Mouse (Mus musculus) limb, embryonic 14.5 days (tissue): ENCODE measurements around the gene Atxn7l3. TPM values are rescaled to one million over a fixed set of nuclear protein-coding genes. Genes with fewer than 3 reads are reported as not detected.

ENCODE experiments used
- ATAC-seq: fragments of 200-750 bp; cut with Nextera tagmentation; 2 replicates; pipeline ENCODE4 v1.8.0; 2017; ENCODE audit warnings: low read depth, moderate number of reproducible peaks, moderate TSS enrichment; ENCODE audit not compliant: low FRiP score
- DNase-seq: peaks from one replicate; pipeline ENCODE4 v3.0.0-alpha.2; 2015; ENCODE audit warnings: low spot score
- H3K27ac ChIP-seq: fragments of 300-500 bp; sonication (generic); replicated peaks from 2 replicates; pipeline ENCODE4 v1.5.1; 2014; ENCODE audit warnings: low read depth, mild to moderate bottlenecking, low read length, moderate library complexity, mixed read lengths
- H3K27me3 ChIP-seq: fragments of 300-500 bp; sonication (generic); 2 replicates; pipeline ENCODE4 v1.6.1; 2014; ENCODE audit warnings: low read length, mixed read lengths; ENCODE audit not compliant: control insufficient read depth, insufficient read depth
- H3K36me3 ChIP-seq: fragments of 300-500 bp; sonication (generic); 2 replicates; pipeline ENCODE4 v1.6.1; 2014; ENCODE audit warnings: mild to moderate bottlenecking, low read length, moderate library complexity, mixed read lengths; ENCODE audit not compliant: control insufficient read depth, insufficient read depth
- H3K4me1 ChIP-seq: fragments of 300-500 bp; sonication (generic); 2 replicates; pipeline ENCODE4 v1.6.1; 2014; ENCODE audit warnings: antibody characterized with exemption, low read length, mixed read lengths; ENCODE audit not compliant: control insufficient read depth, insufficient read depth
- H3K4me2 ChIP-seq: fragments of 300-500 bp; sonication (generic); replicated peaks from 2 replicates; pipeline ENCODE4 v1.6.1; 2014; ENCODE audit warnings: low read depth, mild to moderate bottlenecking, low read length, moderate library complexity; ENCODE audit not compliant: severe bottlenecking
- H3K4me3 ChIP-seq: fragments of 300-500 bp; sonication (generic); replicated peaks from 2 replicates; pipeline ENCODE4 v1.5.1; 2014; ENCODE audit warnings: low read length
- H3K9ac ChIP-seq: fragments of 300-500 bp; sonication (generic); 2 replicates; pipeline ENCODE4 v1.6.1; 2014; ENCODE audit warnings: mild to moderate bottlenecking, low read depth, low read length, moderate library complexity; ENCODE audit not compliant: severe bottlenecking
- H3K9me3 ChIP-seq: fragments of 300-500 bp; sonication (generic); 2 replicates; pipeline ENCODE4 v1.6.1; 2016; ENCODE audit warnings: low read length; ENCODE audit not compliant: control insufficient read depth
- POLR2A ChIP-seq: fragments of 200-500 bp; IDR thresholded peaks from 2 replicates; pipeline ENCODE4 v1.8.0; 2012; ENCODE audit warnings: inconsistent platforms, mild to moderate bottlenecking, moderate library complexity, borderline replicate concordance; ENCODE audit not compliant: insufficient read depth, insufficient read length; ENCODE audit errors: extremely low read depth
- WGBS: fragments of 180-500 bp; shearing (Covaris S2); extraction: QIAGEN DNeasy Blood & Tissue Kit; methylation state at CpG from one replicate; pipeline ENCODE4 v1.1.7; 2014; 5-methylcytosine and 5-hydroxymethylcytosine counted together
- polyA plus RNA-seq, 2 experiments: library from polyadenylated mRNA; depleted of rRNA in 1 of 2; stranded (reverse) in 1 of 2; unstranded in 1 of 2; fragments of >200 nt; fragmentation: Nextera tagmentation in 1 of 2; extraction: Ambion mirVana in 1 of 2; gene quantifications; 2 replicates each; pipeline versions ENCODE4 v1.2.1 to v1.2.3; 2012 to 2014

Atxn7l3 gene
- polyA plus RNA-seq, 2 experiments: 21.0 to 72.1 TPM

DNA sequence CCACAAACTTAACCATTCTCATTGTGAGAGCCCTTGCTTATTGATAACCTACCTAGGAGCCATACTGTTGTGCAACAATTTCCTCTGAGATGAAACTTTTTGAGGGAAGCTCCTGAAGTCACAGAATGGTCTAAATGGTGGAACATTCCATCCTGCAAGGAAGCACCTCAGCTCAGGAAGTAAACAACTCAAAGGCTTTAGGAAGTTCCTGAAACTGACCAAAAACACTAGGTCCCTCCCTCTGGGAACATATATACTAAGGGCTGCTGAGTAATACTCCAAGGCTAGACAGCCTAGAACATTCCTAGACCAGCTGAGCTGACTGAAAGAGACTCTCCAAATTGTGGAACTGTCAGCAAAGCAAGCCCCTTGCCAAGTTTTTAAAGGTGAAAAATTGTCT is 36.6 kb upstream of the Atxn7l3 start:
- no peaks in the 10 kb centered on the region for H3K4me1 ChIP-seq
- H3K36me3 ChIP-seq: no peaks in the 10 kb centered on the region
- no peak overlapping the region for H3K9ac ChIP-seq
- ATAC-seq (no peak), DNase-seq (no peak)
- H3K27ac ChIP-seq: no peak overlapping the region
- H3K27me3 ChIP-seq: no peaks in the 10 kb centered on the region
- H3K4me2 ChIP-seq: no peak overlapping the region
- no peak for TF ChIP-seq POLR2A
- H3K4me3 ChIP-seq: no peak overlapping the region
- H3K9me3 ChIP-seq: no peaks in the 10 kb centered on the region

DNA sequence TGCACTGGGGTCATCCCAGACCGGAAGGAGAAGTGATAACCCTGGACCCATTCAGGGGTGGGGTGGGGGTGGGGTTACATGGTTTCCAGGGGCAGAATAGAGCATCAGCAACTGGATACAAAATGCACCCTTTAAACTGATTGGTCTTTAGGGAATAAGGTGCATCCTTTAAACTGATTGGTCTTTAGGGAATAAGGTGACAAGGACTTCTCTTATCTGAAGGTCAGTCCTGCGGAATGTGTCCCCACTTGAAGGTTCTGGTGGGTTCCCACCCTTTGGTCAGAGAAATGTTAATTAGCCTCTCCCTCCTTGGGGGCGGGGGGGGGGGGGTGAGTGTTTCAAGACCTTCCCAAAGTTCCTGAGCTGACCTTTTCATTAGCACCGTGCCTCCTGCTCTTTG is 35.4 kb upstream of the Atxn7l3 start:
- Histone ChIP-seq H3K4me1 (no peaks in the 10 kb centered on the region), H3K36me3 (no peaks in the 10 kb centered on the region), H3K4me3 (no peak overlapping the region), H3K27me3 (no peaks in the 10 kb centered on the region), H3K27ac (no peak overlapping the region), H3K9me3 (no peaks in the 10 kb centered on the region), H3K9ac (no peak overlapping the region), H3K4me2 (no peak overlapping the region)
- TF ChIP-seq POLR2A: no peak
- 50% methylated on average over 4 of the region's 4 CpGs for WGBS
- no peak for ATAC-seq
- no peak for DNase-seq

DNA sequence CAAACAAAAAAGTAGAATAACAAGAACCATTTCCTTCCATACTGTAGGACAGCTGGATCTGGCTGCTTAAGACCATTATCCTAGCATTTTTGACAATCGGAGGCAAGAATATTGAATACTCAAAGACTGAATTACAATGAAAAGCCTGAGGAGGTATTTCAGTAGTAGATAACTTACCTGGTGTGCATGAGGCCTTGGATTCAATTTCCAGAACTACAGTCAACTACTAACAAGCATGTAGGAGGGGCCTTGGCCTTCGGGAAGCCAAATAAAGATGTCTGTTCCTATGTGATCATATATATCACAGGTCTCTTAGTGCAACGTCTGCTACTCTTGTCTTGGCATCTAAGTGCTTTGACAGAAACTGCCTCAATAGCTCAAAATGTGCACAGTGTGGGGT is 33.6 kb upstream of the Atxn7l3 start:
- Histone ChIP-seq H3K4me2 (no peak overlapping the region), H3K27ac (no peak overlapping the region), H3K9me3 (no peaks in the 10 kb centered on the region), H3K4me3 (no peak overlapping the region), H3K36me3 (no peaks in the 10 kb centered on the region), H3K27me3 (no peaks in the 10 kb centered on the region), H3K4me1 (no peaks in the 10 kb centered on the region), H3K9ac (no peak overlapping the region)
- no peak for TF ChIP-seq POLR2A
- WGBS: 74% methylated on average over 3 of the region's 3 CpGs
- ATAC-seq: no peak
- DNase-seq: no peak

DNA sequence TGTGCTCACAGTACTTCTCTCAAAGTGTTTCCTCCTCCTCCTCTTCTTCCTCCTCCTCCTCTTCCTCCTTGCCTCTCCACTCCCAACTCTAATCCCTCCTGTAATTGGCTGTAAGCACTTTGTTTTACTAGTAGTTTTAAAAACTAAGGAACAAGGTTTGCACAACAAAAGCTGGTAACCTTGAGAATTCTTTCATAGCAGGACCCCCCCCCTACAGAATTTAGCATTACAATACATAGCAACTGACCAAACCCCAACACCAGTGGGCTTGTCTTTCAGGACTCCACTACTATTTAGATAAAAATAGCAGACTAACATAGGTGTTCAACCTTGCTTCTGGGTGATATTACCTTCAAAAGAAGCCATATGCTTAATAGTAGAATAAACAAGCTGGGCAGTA is 33.1 kb upstream of the Atxn7l3 start:
- no peak for TF ChIP-seq POLR2A
- Histone ChIP-seq H3K4me3 (no peak overlapping the region), H3K4me1 (no peaks in the 10 kb centered on the region), H3K27ac (no peak overlapping the region), H3K36me3 (no peaks in the 10 kb centered on the region), H3K9ac (no peak overlapping the region), H3K27me3 (no peaks in the 10 kb centered on the region), H3K9me3 (no peaks in the 10 kb centered on the region), H3K4me2 (no peak overlapping the region)
- ATAC-seq (no peak), DNase-seq (no peak)

DNA sequence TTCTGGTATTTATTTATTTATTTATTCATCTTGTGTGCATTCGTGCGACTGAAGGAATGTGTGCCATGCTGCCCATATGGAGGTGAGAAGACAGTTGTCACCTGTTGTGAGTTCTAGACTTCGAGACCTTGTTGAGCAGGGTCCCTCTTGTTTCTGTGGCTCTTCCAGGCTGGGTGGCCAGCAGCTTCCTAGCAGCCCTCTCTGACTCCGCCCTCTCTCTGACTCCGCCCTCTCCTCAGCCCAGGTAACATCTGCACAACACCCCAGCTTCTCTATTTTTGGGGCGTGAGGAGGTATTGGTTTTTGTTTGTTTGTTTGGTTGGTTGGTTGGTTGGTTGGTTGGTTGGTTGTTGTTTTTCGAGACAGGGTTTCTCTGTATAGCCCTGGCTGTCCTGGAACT is 31.4 kb upstream of the Atxn7l3 start:
- H3K27ac ChIP-seq: no peak overlapping the region
- no peak overlapping the region for H3K9ac ChIP-seq
- H3K4me3 ChIP-seq: no peak overlapping the region
- H3K4me2 ChIP-seq: no peak overlapping the region
- H3K4me1 ChIP-seq: no peaks in the 10 kb centered on the region
- DNase-seq (no peak), ATAC-seq (no peak)
- no peaks in the 10 kb centered on the region for H3K36me3 ChIP-seq
- no peaks in the 10 kb centered on the region for H3K27me3 ChIP-seq
- no peak for TF ChIP-seq POLR2A
- no peaks in the 10 kb centered on the region for H3K9me3 ChIP-seq
- WGBS: 77% methylated on average over 7 of the region's 7 CpGs

DNA sequence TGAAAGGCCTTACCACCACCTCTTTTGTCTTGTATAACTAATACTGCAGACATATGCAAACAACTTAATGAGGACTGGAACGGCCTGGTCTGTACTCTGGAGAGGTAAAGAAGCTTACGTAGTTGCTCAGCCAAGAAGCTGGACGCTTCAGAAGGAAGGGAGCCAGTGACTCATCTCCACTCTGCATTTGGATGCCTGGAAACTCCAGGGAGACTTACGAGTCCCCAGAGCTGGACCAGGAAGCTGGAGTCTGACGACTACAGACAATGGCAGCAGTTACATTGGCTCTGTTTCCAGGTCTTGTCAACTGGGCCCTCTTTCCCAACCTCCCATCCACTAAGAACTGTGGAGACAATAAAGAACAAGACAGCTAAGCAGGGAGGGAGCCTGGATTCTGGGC is 30.8 kb upstream of the Atxn7l3 start:
- Histone ChIP-seq H3K27ac (no peak overlapping the region), H3K9me3 (no peaks in the 10 kb centered on the region), H3K9ac (no peak overlapping the region), H3K27me3 (no peaks in the 10 kb centered on the region), H3K4me3 (no peak overlapping the region), H3K4me2 (no peak overlapping the region), H3K36me3 (no peaks in the 10 kb centered on the region), H3K4me1 (no peaks in the 10 kb centered on the region)
- ATAC-seq: no peak
- WGBS: 67% methylated on average over 5 of the region's 5 CpGs
- no peak for DNase-seq
- TF ChIP-seq POLR2A: no peak
